ENCODE assay signal across 8 mouse cellular contexts in the genomic region with DNA sequence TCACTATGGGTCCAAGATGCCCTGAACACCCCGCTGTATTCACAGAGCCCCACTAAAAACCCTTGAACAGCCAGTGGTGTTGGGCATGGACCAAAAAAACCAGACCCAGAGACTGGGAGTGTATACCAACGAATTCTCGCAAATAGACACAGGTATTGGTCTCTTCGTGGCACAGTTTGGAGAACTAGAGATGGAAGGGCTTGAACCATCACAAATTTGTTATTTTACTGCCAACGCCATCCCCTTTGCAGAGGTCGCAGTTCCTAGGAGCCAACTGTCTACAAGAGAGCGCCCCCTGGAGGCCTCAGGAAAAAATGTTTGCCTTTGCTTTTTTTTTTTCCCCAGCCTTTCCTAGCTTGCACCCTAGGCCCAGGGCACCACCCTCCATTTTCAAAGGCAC.
A peak's percentile ranks its signal among the peaks of the same experiment; 100 is the strongest.
DNase-seq lines count a peak whose midpoint lies in the region; ATAC-seq and TF ChIP-seq lines count a peak whose summit lies in the region.

No protein-coding gene starts in this region.

- ATAC-seq in CD4-positive, CD25-positive, alpha-beta regulatory T cell, adult 4 months = no peak
- ATAC-seq in forebrain, embryonic 12.5 days (ENCODE audit: low FRiP score) = no peak
- ATAC-seq in intestine, postnatal 0 days = no peak
- ATAC-seq in midbrain, postnatal 0 days (ENCODE audit: low FRiP score) = no peak

- peak; percentile 56; the same call in 1 of the 2 replicates for TF ChIP-seq CTCF in spleen, adult 2 months (IDR thresholded peaks at IDR 0.05; ENCODE audit: extremely low read depth, insufficient read depth, insufficient read length, insufficient replicate concordance)
- peak; percentile 76 for TF ChIP-seq CTCF in intestine, postnatal 0 days (IDR thresholded peaks at IDR 0.05; ENCODE audit: low read depth)
- TF ChIP-seq CTCF in midbrain, postnatal 0 days (IDR thresholded peaks at IDR 0.05) = peak; percentile 76

- H3K36me3 ChIP-seq in spleen, adult 2 months (ENCODE audit: control insufficient read depth, insufficient read depth, low read length) = no peaks in the 10 kb centered on the region
- H3K36me3 ChIP-seq in forebrain, embryonic 12.5 days (replicated peaks) = no peaks in the 10 kb centered on the region
- no peaks in the 10 kb centered on the region for H3K36me3 ChIP-seq in intestine, postnatal 0 days (ENCODE audit: control insufficient read depth, insufficient read depth)
- H3K36me3 ChIP-seq in midbrain, postnatal 0 days (ENCODE audit: insufficient read depth, low read length) = no peaks in the 10 kb centered on the region

- no peak overlapping the region for H3K4me2 ChIP-seq in forebrain, embryonic 12.5 days
- H3K4me2 ChIP-seq in intestine, postnatal 0 days (replicated peaks; ENCODE audit: low read depth) = no peak overlapping the region
- H3K4me2 ChIP-seq in midbrain, postnatal 0 days (ENCODE audit: low read depth, low read length, poor library complexity, severe bottlenecking) = no peak overlapping the region

- no peak overlapping the region for H3K9ac ChIP-seq in forebrain, embryonic 12.5 days
- no peak overlapping the region for H3K9ac ChIP-seq in intestine, postnatal 0 days (ENCODE audit: low read depth, low read length)
- H3K9ac ChIP-seq in midbrain, postnatal 0 days (replicated peaks; ENCODE audit: low read length, poor library complexity, severe bottlenecking) = no peak overlapping the region

- WGBS in spleen, adult 2 months = 50% methylated on average over 7 of the region's 7 CpGs
- WGBS in forebrain, embryonic 12.5 days = 33% methylated on average over 7 of the region's 7 CpGs
- 43% methylated on average over 7 of the region's 7 CpGs for WGBS in intestine, postnatal 0 days
- 32% methylated on average over 7 of the region's 7 CpGs for WGBS in midbrain, postnatal 0 days

- H3K4me1 ChIP-seq in spleen, adult 2 months (ENCODE audit: control insufficient read depth, insufficient read depth, insufficient read length) = peaks cover 19% of the 10 kb centered on the region; the same call in 1 of the 2 replicates
- H3K4me1 ChIP-seq in forebrain, embryonic 12.5 days = peaks cover 14% of the 10 kb centered on the region
- H3K4me1 ChIP-seq in intestine, postnatal 0 days (replicated peaks; ENCODE audit: control insufficient read depth, insufficient read depth, low read length) = no peaks in the 10 kb centered on the region
- H3K4me1 ChIP-seq in midbrain, postnatal 0 days (ENCODE audit: insufficient read depth, low read length) = peaks cover 3% of the 10 kb centered on the region; the same call in 1 of the 2 replicates

- H3K27ac ChIP-seq in spleen, adult 2 months (ENCODE audit: insufficient read depth, low read length) = peak overlapping the region; percentile 59
- peak overlapping the region; percentile 80 for H3K27ac ChIP-seq in forebrain, embryonic 12.5 days
- no peak overlapping the region for H3K27ac ChIP-seq in intestine, postnatal 0 days (ENCODE audit: low read depth, low read length)
- H3K27ac ChIP-seq in midbrain, postnatal 0 days (ENCODE audit: low read depth, low read length) = no peak overlapping the region

- no peak overlapping the region for H3K4me3 ChIP-seq in spleen, adult 2 months (ENCODE audit: extremely low read depth, insufficient read depth, insufficient read length)
- H3K4me3 ChIP-seq in forebrain, embryonic 12.5 days (replicated peaks) = no peak overlapping the region
- H3K4me3 ChIP-seq in intestine, postnatal 0 days (ENCODE audit: low read depth, low read length) = no peak overlapping the region
- H3K4me3 ChIP-seq in midbrain, postnatal 0 days (ENCODE audit: low read depth, low read length) = no peak overlapping the region

- H3K9me3 ChIP-seq in forebrain, embryonic 12.5 days = no peaks in the 10 kb centered on the region
- no peaks in the 10 kb centered on the region for H3K9me3 ChIP-seq in intestine, postnatal 0 days (ENCODE audit: control insufficient read depth)
- H3K9me3 ChIP-seq in midbrain, postnatal 0 days (ENCODE audit: low read length) = no peaks in the 10 kb centered on the region

- TF ChIP-seq POLR2A in spleen, adult 2 months (IDR thresholded peaks at IDR 0.05; ENCODE audit: low read depth, low read length) = no peak

- H3K27me3 ChIP-seq in spleen, adult 2 months (ENCODE audit: control insufficient read depth, insufficient read depth, low read length) = no peaks in the 10 kb centered on the region
- no peaks in the 10 kb centered on the region for H3K27me3 ChIP-seq in forebrain, embryonic 12.5 days
- no peaks in the 10 kb centered on the region for H3K27me3 ChIP-seq in intestine, postnatal 0 days (replicated peaks; ENCODE audit: control insufficient read depth, insufficient read depth, low read length)
- no peaks in the 10 kb centered on the region for H3K27me3 ChIP-seq in midbrain, postnatal 0 days (ENCODE audit: insufficient read depth, low read length)

- peak; percentile 69 for DNase-seq in CD4-positive, CD25-positive, alpha-beta regulatory T cell, adult 2 months (ENCODE audit: low read depth, low spot score)
- DNase-seq in spleen, adult 2 months (ENCODE audit: low read depth in 1 of 2, low spot score in 2 of 2) = peak; percentile 23 to 33
- no peak for DNase-seq in spleen, adult 12 weeks (ENCODE audit: low spot score)
- peak; percentile 60 for DNase-seq in midbrain, postnatal 0 days (ENCODE audit: low spot score)
- no peak for DNase-seq in spleen, postnatal 14 days (ENCODE audit: low spot score in 2 of 2)

Comparison
In these comparisons a context has a peak if more than half of its experiments do, and no peak if none do; other contexts are left out.
1. DNase-seq: peak in CD4-positive, CD25-positive, alpha-beta regulatory T cell, adult 2 months (single experiment), spleen, adult 2 months (2 of 2) and midbrain, postnatal 0 days (single experiment); none in spleen, adult 12 weeks (single experiment) and spleen, postnatal 14 days (0 of 2).
2. H3K27ac ChIP-seq: peak in spleen, adult 2 months (single experiment) and forebrain, embryonic 12.5 days (single experiment); none in intestine, postnatal 0 days (single experiment) and midbrain, postnatal 0 days (single experiment).
3. Peak in every context shown above with its lines, with median percentiles within 50 percentile points of each other: CTCF ChIP-seq.